8 mouse cellular contexts compared by ENCODE assay signal in genomic region chr11:115859143-115859945, GRCm38 (mm10). TPM values are rescaled to one million over a fixed set of nuclear protein-coding genes. Genes with fewer than 3 reads are reported as not detected.
DNase-seq lines count a peak whose midpoint lies in the region; ATAC-seq lines count a peak whose summit lies in the region.

No protein-coding gene starts in this region.

- DNase-seq in R1 (ENCODE audit: low read depth, low spot score), result peak; percentile 91
- peak; percentile 79 to 88 for DNase-seq in cerebellum, postnatal 25 days
- peak; percentile 51 to 52 for DNase-seq in frontal cortex, postnatal 36 days (ENCODE audit: low spot score in 2 of 2)
- DNase-seq in left cerebral cortex, adult 11 months (ENCODE audit: low spot score), result peak; percentile 35
- DNase-seq in lung, postnatal 36 days, result peak; percentile 88
- peak; percentile 92 for DNase-seq in retina, postnatal 1 day
- peak; percentile 94 for DNase-seq in thymus, postnatal 4 days

- 0 out of 2 replicates have a peak overlapping the region, but pooled peaks have one; percentile 18 for H3K9ac ChIP-seq in hindbrain, embryonic 15.5 days

- peak overlapping the region; percentile 51 for H3K4me2 ChIP-seq in hindbrain, embryonic 15.5 days

- H3K4me3 ChIP-seq in hindbrain, embryonic 15.5 days, result peak overlapping the region; percentile 27

- 2% methylated on average over 75 of the region's 75 CpGs for WGBS in hindbrain, embryonic 15.5 days

- no peak overlapping the region for H3K27ac ChIP-seq in hindbrain, embryonic 15.5 days (replicated peaks)

- no peaks in the 10 kb centered on the region for H3K36me3 ChIP-seq in hindbrain, embryonic 15.5 days

- H3K27me3 ChIP-seq in hindbrain, embryonic 15.5 days, result peaks cover 48% of the 10 kb centered on the region

- H3K9me3 ChIP-seq in hindbrain, embryonic 15.5 days, result no peaks in the 10 kb centered on the region

- ATAC-seq in hindbrain, embryonic 15.5 days (ENCODE audit: low FRiP score, low read depth), result peak; percentile 66

- H3K4me1 ChIP-seq in hindbrain, embryonic 15.5 days (replicated peaks), result peaks cover 22% of the 10 kb centered on the region

RNA-seq across cellular contexts. Expression of gene Myo15b, which starts 1.1 kb away (rescaled TPM):
- 0.17 and 0.19 TPM in 2 replicates for polyA plus RNA-seq in hindbrain, embryonic 15.5 days (2015; fragmentation: Nextera tagmentation; extraction: Ambion mirVana)

RNA-seq across cellular contexts. Expression of gene Llgl2, which starts 35.5 kb away (rescaled TPM):
- polyA plus RNA-seq in hindbrain, embryonic 15.5 days (2015; fragmentation: Nextera tagmentation; extraction: Ambion mirVana), result 1.3 TPM in 2 replicates

RNA-seq across cellular contexts. Expression of gene Smim5, which starts 40.4 kb away (rescaled TPM):
- polyA plus RNA-seq in hindbrain, embryonic 15.5 days (2015; fragmentation: Nextera tagmentation; extraction: Ambion mirVana), result 1.9 and 2.2 TPM in 2 replicates

RNA-seq across cellular contexts. Expression of gene Tsen54, which starts 44.8 kb away (rescaled TPM):
- 22.3 and 23.6 TPM in 2 replicates for polyA plus RNA-seq in hindbrain, embryonic 15.5 days (2015; fragmentation: Nextera tagmentation; extraction: Ambion mirVana)

RNA-seq across cellular contexts. Expression of gene Caskin2, which starts 45.9 kb away (rescaled TPM):
- 9.9 and 12.2 TPM in 2 replicates for polyA plus RNA-seq in hindbrain, embryonic 15.5 days (2015; fragmentation: Nextera tagmentation; extraction: Ambion mirVana)

Comparison
In these comparisons a context has a peak if more than half of its experiments do, and no peak if none do; other contexts are left out.
1. DNase-seq: peak in every context shown above with its lines; median percentile 94 in thymus, postnatal 4 days; 92 in retina, postnatal 1 day; 91 in R1; 88 in lung, postnatal 36 days; 84 in cerebellum, postnatal 25 days; 52 in frontal cortex, postnatal 36 days; 35 in left cerebral cortex, adult 11 months.